Mouse (Mus musculus) A20 (cell line): ENCODE measurements at regions not wholly inside any gene's neighbourhood (a gene's known extent, or its start where the extent isn't known, plus 50 kb on each side); places are given as distances from the start of the nearest gene placed in this dataset.

Experiments used
- DNase-seq: peaks from one replicate; pipeline ENCODE4 v3.0.0-alpha.2; 2011; ENCODE audit warnings: low read depth, low spot score

- DNase-seq: no peak
These were observed 51.3 kb downstream of the 3110018I06Rik start for GRCm38 (mm10) chr12:107539683-107540082.

GRCm38 (mm10) chr12:107541196-107541595 is 52.8 kb downstream of the 3110018I06Rik start:
- no peak for DNase-seq

DNA sequence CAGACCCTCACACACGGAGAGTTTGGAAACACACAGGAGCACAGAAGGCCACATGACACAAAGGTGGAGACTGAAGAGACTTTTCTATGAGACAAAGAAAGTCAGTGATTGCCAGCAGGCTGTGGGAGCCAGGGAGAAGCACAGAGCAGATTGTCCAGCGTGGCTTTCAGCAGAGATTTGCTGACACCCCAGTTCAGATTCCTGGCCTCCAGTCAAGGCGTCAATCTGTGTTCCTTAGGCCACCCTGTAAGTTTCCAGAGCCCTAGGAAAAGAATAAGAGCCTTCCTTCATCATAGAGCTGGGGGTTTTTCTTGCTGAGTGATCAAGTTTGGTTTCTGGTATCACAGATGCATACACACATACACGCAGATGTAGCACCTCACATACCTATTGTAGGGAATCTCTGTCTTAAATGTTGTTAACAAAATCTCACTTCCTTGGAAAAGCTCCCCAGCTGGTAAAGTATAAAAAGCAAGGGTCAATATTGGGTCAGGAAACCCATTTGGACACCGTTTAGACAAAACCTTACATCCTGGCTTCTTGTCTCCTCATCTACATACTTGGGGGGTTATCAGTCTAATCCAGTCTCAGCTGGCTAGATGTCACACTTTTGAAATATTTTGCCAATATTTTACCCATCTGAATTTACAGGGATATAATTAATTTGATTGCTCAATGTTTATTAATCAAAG is 58.9 kb downstream of the 3110018I06Rik start:
- no peak for DNase-seq

DNA sequence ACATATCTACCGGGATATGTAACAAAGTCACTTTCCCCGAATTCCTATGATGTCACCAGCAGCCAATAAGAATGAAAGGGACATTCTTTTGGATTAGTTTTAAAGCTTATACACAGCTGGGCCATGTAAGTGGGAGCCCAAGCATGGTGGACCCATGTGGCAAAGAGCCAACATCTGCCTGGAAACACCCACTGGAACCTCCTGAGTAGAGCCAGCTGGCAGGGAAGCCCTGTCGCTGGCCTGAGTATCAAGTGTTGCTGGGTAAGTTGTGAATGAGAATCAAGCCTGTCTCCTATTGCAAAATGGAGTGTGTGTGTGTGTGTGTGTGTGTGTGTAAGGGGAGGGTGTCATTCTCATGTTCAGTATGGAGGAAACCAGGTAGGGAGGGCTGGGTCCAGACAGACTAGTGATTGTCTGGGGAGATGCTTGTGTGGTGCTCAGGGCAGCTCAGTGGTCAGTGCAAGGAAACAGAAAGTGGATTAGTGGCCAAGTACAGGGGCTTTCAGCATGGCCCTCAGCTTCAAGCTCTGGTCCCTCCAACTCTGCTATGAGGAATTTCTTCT is 59.5 kb downstream of the 3110018I06Rik start:
- DNase-seq: no peak

DNA sequence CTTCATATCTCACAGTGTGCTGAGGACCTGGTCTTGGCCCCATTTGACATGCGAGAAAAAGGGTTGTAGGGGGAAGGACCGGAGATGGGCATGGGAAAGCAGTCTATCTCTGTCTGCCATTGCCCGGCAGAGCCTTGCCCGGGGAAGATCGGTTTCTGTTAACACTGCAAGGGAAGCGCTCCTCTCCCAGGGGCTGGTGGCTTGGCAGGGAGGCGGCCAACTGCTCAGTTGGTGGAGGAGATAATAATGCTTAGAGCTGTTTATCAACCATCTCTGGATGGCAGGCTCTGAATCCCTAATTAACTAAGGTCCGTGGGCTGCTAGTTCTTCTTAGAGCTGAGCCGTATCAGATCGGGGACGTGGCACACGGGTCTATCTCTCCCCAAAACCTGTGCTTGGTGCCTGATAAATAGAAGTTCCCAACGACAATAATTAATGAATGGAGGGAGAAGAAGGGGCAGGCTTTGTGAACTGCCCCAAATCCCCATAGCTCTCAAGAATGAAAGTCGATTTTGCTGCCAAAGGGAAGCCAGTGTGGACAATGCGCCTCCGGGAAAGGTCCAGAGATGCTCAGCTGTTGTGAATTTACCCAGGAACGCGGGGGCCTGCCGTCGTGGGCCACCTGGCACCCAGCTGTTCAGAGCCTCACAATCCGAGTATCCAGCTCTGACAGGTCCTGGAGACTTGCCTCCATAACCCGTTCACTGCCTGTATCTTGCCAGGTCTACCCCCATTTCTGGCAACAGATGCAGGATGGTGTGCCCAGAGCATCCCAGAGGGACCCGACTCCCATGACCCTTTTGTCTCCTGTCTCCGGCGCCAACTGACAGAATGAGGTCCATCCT is 61.2 kb downstream of the 3110018I06Rik start:
- DNase-seq: no peak

DNA sequence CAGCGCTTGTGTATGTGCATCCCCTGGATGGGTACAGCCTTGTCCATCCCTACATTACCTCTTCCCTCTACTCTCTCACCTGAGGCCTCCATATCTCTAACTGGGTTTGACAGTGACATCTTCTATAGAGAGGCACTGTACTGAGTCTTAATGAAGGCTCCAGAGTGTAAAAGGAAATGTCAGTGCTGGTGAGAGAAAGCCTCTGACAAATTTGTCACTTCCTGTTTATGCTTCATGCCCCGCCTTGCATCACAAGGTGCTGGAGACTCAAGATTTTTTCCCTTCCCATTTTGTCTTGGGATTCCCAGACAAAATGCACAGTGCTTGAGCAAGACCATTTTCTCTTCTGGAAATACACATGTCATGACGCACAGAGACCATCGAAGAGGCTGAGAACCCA is 70.8 kb downstream of the 3110018I06Rik start:
- DNase-seq: no peak

GRCm38 (mm10) chr12:107560100-107560499 is 71.7 kb downstream of the 3110018I06Rik start:
- no peak for DNase-seq

DNA sequence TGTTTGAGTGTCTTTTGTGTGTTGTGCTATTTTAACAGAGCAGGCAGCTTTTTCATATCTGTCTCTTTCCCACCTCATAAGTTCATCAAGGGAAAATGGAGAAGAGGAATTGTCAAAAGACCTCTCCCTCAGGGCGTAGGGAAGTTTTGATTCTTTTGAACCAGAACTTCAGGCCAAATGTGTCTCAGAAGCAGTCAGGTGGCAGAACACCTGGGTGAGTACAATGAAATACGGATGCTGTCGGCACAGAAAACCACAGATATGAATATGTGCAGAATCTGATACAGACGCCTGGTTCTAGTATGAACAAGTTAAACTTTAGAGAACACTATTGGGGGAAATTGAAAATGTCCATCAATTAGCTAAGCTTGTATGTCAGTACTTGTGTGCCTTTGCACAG is 84.2 kb downstream of the 3110018I06Rik start:
- DNase-seq: no peak

GRCm38 (mm10) chr12:107579508-107579907 is 91.1 kb downstream of the 3110018I06Rik start:
- no peak for DNase-seq

GRCm38 (mm10) chr12:107583151-107583720 is 94.8 kb downstream of the 3110018I06Rik start:
- DNase-seq: no peak

DNA sequence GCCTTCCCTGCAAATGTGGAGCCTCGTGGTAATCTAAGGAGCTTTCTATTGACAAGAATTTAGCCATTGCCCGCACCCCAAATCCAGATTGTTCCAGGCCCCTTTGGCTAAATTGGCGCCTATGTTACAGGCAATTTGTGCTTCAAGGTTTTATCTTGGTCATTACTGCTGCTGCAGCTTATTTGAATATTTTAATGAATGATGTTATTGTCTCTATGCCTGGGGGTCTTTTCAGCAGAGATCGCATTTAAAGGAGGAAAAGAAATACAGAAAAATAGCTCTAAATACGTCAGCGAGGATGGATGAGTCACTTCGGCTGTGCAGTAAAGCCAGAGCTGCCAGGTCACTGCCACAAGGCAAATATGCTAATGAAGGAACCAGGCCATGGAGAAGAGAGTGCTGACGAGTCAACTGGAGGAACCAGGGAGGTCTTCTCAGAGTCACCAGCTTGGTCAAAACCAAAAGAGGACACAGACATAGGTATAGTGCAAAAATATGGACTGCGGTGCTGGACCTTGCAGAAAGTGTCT is 97.3 kb downstream of the 3110018I06Rik start:
- DNase-seq: no peak

- no peak for DNase-seq
These were observed 107.8 kb downstream of the 3110018I06Rik start for GRCm38 (mm10) chr12:107596236-107596635.

GRCm38 (mm10) chr12:107600576-107600975 is 112.1 kb downstream of the 3110018I06Rik start:
- no peak for DNase-seq

GRCm38 (mm10) chr12:107608966-107609365 is 120.5 kb downstream of the 3110018I06Rik start:
- DNase-seq: no peak

DNA sequence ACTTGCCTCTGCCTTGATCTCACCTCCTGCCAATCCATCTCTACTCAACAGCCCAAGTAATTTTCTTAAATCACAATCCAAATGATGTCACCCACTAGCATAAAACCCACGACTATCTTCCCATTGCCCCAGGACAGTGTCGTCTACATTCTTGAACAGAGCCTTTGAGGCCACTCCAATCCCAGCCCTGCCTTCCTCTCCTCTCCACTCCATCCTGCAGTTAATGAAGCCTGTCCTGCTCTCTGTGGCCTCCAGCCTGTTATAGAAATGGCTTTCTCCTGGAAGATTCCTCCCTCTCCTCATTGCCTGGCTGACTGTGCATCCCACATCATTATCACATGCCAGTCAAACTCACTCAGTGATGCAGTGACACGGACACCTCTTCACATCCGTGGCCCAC is 121.6 kb downstream of the 3110018I06Rik start:
- no peak for DNase-seq

DNA sequence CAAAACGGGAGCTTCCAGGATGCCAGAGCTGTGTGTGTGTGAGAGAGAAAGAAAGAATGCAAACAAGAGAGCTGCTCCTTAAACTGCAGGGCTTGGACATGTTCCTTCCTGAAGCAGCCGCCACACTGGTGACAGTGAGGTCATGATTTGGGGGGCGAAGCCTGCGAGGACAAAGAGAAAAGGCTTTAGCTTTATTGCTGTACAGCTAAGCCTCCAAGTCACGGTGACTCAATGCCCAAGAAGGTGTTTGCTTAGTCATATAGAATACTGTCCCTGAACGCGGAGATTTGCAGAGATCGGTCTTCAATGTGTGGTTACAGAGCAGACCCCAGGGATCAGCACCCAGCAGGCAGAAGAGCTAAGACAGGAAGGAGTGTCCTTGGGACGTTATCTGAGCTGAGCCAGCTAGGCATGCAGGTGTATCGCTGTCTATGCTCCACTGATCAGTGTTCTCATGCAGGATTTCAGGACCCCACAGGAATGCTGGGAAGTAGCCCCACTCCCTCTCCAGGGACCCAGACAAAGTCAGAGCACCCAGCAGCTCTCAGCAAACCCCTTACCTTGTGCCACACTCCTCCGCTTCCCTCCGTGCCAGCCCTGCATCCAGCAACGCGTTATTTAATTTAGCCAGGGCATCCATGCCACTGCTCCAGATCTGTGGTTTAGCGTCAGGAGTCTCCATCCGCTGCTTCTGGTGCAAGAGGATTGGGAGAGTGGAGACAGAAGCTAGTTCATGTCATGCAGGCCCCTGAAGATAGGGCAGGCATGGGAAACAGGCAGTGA is 129.0 kb downstream of the 3110018I06Rik start:
- no peak for DNase-seq

- DNase-seq: no peak
These were observed 136.0 kb downstream of the 3110018I06Rik start for GRCm38 (mm10) chr12:107624446-107624845.

DNA sequence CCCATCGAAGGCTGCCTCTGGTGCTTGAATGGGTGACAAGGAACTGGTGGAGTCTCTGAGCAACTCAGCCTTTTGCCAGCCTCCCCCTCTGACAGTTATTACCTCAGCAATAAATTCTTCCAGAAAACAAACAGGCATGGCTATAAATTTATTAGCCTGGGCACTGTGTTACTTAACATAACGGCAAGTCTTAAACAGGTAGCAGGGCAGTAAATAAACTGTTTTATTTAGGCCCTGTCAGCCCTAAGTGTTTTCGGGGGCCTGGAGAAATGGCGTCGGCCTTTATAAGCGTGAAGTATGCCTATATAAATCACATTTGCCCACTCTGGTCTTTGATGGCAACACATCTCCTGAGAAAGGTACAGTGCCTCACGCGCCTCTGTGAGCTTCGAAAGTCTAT is 159.6 kb downstream of the 3110018I06Rik start:
- no peak for DNase-seq

DNA sequence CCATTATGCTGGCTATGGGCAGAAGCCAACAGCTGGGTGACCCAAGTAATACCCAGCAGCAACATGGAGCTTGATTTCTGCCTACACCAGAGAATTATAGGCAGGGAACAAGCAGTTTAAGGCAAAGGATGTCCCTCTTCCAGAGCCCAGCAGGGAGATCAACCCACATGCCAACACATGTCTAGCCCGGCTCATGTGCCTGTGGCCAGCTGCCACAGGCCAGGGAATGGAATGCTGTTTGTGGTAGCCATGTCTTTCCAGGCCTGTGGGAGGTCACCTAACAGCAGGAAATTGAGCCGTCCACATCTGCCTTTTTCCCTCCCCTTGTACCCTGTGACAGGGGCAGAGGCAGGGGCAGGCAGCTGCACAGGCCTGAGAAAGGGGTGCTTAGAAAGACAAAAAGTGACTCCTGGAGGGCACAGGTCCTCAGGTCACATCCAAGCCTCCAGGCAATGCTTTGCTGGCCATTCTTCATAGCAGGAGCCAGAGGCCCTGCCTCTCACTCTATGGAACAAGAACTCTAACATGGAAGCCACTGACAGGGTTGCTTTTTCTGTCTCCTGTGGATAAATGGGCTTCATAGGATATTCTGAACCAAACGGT is 163.8 kb downstream of the 3110018I06Rik start:
- DNase-seq: peak; percentile 1

DNA sequence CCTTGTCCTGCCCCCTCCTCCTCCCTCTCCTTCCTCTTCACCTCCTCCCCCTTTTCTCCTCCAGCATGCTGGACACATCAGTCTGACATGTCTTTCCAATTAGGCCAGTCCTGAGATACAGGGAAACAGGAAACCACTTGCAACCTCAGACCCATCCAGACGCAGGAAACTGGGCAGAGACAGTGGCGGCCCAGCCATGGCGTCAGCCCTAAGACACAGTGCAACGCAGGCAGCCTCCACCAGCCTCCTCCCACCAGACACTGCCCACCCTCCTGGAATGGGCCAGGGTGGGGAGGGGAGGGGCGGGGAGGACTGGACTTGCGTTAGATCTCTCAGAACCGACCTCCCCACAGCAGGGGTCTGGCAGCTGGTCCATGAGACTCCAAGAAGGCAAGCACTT is 164.7 kb downstream of the 3110018I06Rik start:
- DNase-seq: no peak

GRCm38 (mm10) chr12:107656846-107657245 is 168.4 kb downstream of the 3110018I06Rik start:
- no peak for DNase-seq
